13 mouse cellular contexts compared by ENCODE assay signal in genomic region chr7:26767084-26767483, GRCm38 (mm10). TPM values are rescaled to one million over a fixed set of nuclear protein-coding genes. Genes with fewer than 3 reads are reported as not detected.
DNase-seq lines count a peak whose midpoint lies in the region; TF ChIP-seq lines count a peak whose summit lies in the region.
"Had no signal": no experiment of that assay in that cellular context is flagged by ENCODE, and none has a peak within 500 bp of the region (broad histone marks: within the 10 kb centered on the region; RNA-seq: fewer than 3 reads in every experiment).

No protein-coding gene starts in this region.

- H3K4me3 ChIP-seq in heart, adult 2 months, result no peak overlapping the region
- no peak overlapping the region for H3K4me3 ChIP-seq in heart, embryonic 10.5 days
- H3K4me3 ChIP-seq: forebrain, embryonic 15.5 days; heart, embryonic 13.5 days; intestine, embryonic 15.5 days; limb, embryonic 15.5 days had no signal

- TF ChIP-seq CTCF in heart, adult 2 months (IDR thresholded peaks at IDR 0.05), result peak; percentile 59

- WGBS in heart, adult 2 months, result 50% methylated on average over 1 of the region's 1 CpGs
- 49% methylated on average over 1 of the region's 1 CpGs for WGBS in heart, embryonic 10.5 days

- intact Hi-C loops in heart, adult 2 months (cut with DNase I), result no loop called here
- intact Hi-C loops in left cerebral cortex, postnatal 36 days (cut with DNase I), result no loop called here

- no peak overlapping the region for H3K9ac ChIP-seq in heart, adult 2 months (ENCODE audit: low read depth, low read length)
- H3K9ac ChIP-seq: forebrain, embryonic 15.5 days; heart, embryonic 13.5 days; intestine, embryonic 15.5 days; limb, embryonic 15.5 days had no signal

- no peaks in the 10 kb centered on the region for H3K4me1 ChIP-seq in heart, adult 2 months (ENCODE audit: control insufficient read depth, insufficient read depth, low read length)
- no peaks in the 10 kb centered on the region for H3K4me1 ChIP-seq in heart, embryonic 10.5 days
- H3K4me1 ChIP-seq: forebrain, embryonic 15.5 days; heart, embryonic 13.5 days; intestine, embryonic 15.5 days; limb, embryonic 15.5 days had no signal

- H3K27me3 ChIP-seq in heart, adult 2 months (ENCODE audit: control insufficient read depth, insufficient read depth, low read length), result no peaks in the 10 kb centered on the region
- no peaks in the 10 kb centered on the region for H3K27me3 ChIP-seq in heart, embryonic 10.5 days (ENCODE audit: insufficient read depth, poor library complexity, severe bottlenecking)
- H3K27me3 ChIP-seq: forebrain, embryonic 15.5 days; heart, embryonic 13.5 days; intestine, embryonic 15.5 days; limb, embryonic 15.5 days had no signal

- H3K79me2 ChIP-seq in heart, adult 2 months (replicated peaks; ENCODE audit: control insufficient read depth, insufficient read depth, low read length), result no peaks in the 10 kb centered on the region

- no peaks in the 10 kb centered on the region for H3K36me3 ChIP-seq in heart, adult 2 months (ENCODE audit: control insufficient read depth, insufficient read depth, low read length)
- no peaks in the 10 kb centered on the region for H3K36me3 ChIP-seq in heart, embryonic 10.5 days
- H3K36me3 ChIP-seq: forebrain, embryonic 15.5 days; heart, embryonic 13.5 days; intestine, embryonic 15.5 days; limb, embryonic 15.5 days had no signal

- no peak for TF ChIP-seq EP300 in heart, adult 2 months (IDR thresholded peaks at IDR 0.05; ENCODE audit: insufficient read depth, low read depth, low read length)

- H3K27ac ChIP-seq in heart, adult 2 months, result no peak overlapping the region
- H3K27ac ChIP-seq in heart, embryonic 10.5 days, result no peak overlapping the region
- H3K27ac ChIP-seq: forebrain, embryonic 15.5 days; heart, embryonic 13.5 days; intestine, embryonic 15.5 days; limb, embryonic 15.5 days had no signal

- H3K9me3 ChIP-seq in heart, embryonic 10.5 days, result no peaks in the 10 kb centered on the region
- H3K9me3 ChIP-seq: forebrain, embryonic 15.5 days; heart, embryonic 13.5 days; intestine, embryonic 15.5 days; limb, embryonic 15.5 days had no signal

- no peak for DNase-seq in heart, adult 2 months
- no peak for DNase-seq in heart, embryonic 10.5 days (ENCODE audit: low spot score)
- DNase-seq in urinary bladder, postnatal 14 days (ENCODE audit: low spot score), result peak; percentile 56
- DNase-seq in urinary bladder, postnatal 4 days (ENCODE audit: low spot score in 2 of 2), result no peak
- DNase-seq in kidney, postnatal 10 days, result peak; percentile 45
- no peak for DNase-seq in neural tube, embryonic 10.5 days (ENCODE audit: extremely low spot score, low spot score)
- DNase-seq in thymus, postnatal 0 days (ENCODE audit: low spot score), result no peak
- no peak for DNase-seq in left cerebral cortex, postnatal 36 days (ENCODE audit: low spot score in 2 of 2)
- DNase-seq: cerebellum, postnatal 25 days had no signal

- no peak for TF ChIP-seq POLR2A in heart, adult 2 months (IDR thresholded peaks at IDR 0.05; ENCODE audit: insufficient read depth, low read depth, low read length)

RNA-seq across cellular contexts. Expression of gene Cyp2b19, which starts 10.1 kb away (rescaled TPM):
- total RNA-seq in heart, adult 2 months (2021), result not detected
- not detected in 2 replicates for polyA plus RNA-seq in heart, adult 2 months (2012; rRNA removed)
- polyA plus RNA-seq in heart, embryonic 10.5 days (2016; fragmentation: Nextera tagmentation; extraction: Ambion mirVana), result not detected in 2 replicates
- polyA plus RNA-seq in thymus, postnatal 0 days (2015; fragmentation: Nextera tagmentation; extraction: Ambion mirVana), result 0.07 TPM in 1 of 2 replicates, not detected in the other
- not detected for total RNA-seq in left cerebral cortex, postnatal 36 days (2021)
- polyA plus RNA-seq: heart, embryonic 13.5 days; intestine, embryonic 15.5 days had no signal

RNA-seq across cellular contexts. Expression of gene Cyp2g1, which starts 41.6 kb away (rescaled TPM):
- total RNA-seq in heart, adult 2 months (2021), result not detected
- polyA plus RNA-seq in heart, adult 2 months (2012; rRNA removed), result not detected in 2 replicates
- not detected in 2 replicates for polyA plus RNA-seq in heart, embryonic 10.5 days (2016; fragmentation: Nextera tagmentation; extraction: Ambion mirVana)
- 0.18 and 0.36 TPM in 2 replicates for polyA plus RNA-seq in thymus, postnatal 0 days (2015; fragmentation: Nextera tagmentation; extraction: Ambion mirVana)
- not detected for total RNA-seq in left cerebral cortex, postnatal 36 days (2021)
- polyA plus RNA-seq: forebrain, embryonic 15.5 days; heart, embryonic 13.5 days; intestine, embryonic 15.5 days; limb, embryonic 15.5 days had no signal

Comparison
In these comparisons a context has a peak if more than half of its experiments do, and no peak if none do; other contexts are left out.
1. DNase-seq: peak in urinary bladder, postnatal 14 days (single experiment) and kidney, postnatal 10 days (single experiment); none in heart, adult 2 months (0 of 2), heart, embryonic 10.5 days (single experiment), urinary bladder, postnatal 4 days (0 of 2), neural tube, embryonic 10.5 days (single experiment), thymus, postnatal 0 days (single experiment) and left cerebral cortex, postnatal 36 days (0 of 2).